Comparison of ENCODE assay signal across 23 mouse cellular contexts in genomic region chr1:189128706-189129105, GRCm38 (mm10).
"Had no signal": no experiment of that assay in that cellular context is flagged by ENCODE, and none has a peak within 500 bp of the region (broad histone marks: within the 10 kb centered on the region; RNA-seq: fewer than 3 reads in every experiment).

No protein-coding gene starts in this region.

- ATAC-seq: hindbrain, postnatal 0 days; intestine, embryonic 16.5 days had no signal

- H3K36me3 ChIP-seq: heart, embryonic 13.5 days; heart, embryonic 15.5 days; hindbrain, embryonic 13.5 days; kidney, embryonic 15.5 days; limb, embryonic 13.5 days; limb, embryonic 15.5 days had no signal

- H3K4me3 ChIP-seq: heart, adult 2 months; heart, embryonic 13.5 days; heart, embryonic 15.5 days; hindbrain, embryonic 13.5 days; kidney, embryonic 15.5 days; limb, embryonic 13.5 days; limb, embryonic 15.5 days had no signal

- H3K27ac ChIP-seq: heart, adult 2 months; heart, embryonic 13.5 days; heart, embryonic 15.5 days; hindbrain, embryonic 13.5 days; hindbrain, postnatal 0 days; kidney, embryonic 15.5 days; kidney, postnatal 0 days; limb, embryonic 13.5 days; limb, embryonic 15.5 days had no signal

- H3K4me1 ChIP-seq: heart, embryonic 13.5 days; heart, embryonic 15.5 days; kidney, embryonic 15.5 days; limb, embryonic 13.5 days; limb, embryonic 15.5 days had no signal

- H3K9ac ChIP-seq: heart, embryonic 13.5 days; heart, embryonic 15.5 days; hindbrain, embryonic 13.5 days; kidney, embryonic 15.5 days; limb, embryonic 13.5 days; limb, embryonic 15.5 days had no signal

- H3K27me3 ChIP-seq: heart, embryonic 13.5 days; heart, embryonic 15.5 days; kidney, embryonic 15.5 days; limb, embryonic 13.5 days; limb, embryonic 15.5 days had no signal

- H3K4me2 ChIP-seq: heart, embryonic 11.5 days; heart, embryonic 13.5 days; heart, embryonic 15.5 days; hindbrain, embryonic 13.5 days; kidney, embryonic 15.5 days; limb, embryonic 13.5 days; limb, embryonic 15.5 days had no signal

- H3K9me3 ChIP-seq: heart, embryonic 13.5 days; heart, embryonic 15.5 days; hindbrain, embryonic 13.5 days; kidney, embryonic 15.5 days; limb, embryonic 13.5 days; limb, embryonic 15.5 days had no signal

- DNase-seq: gastrocnemius, postnatal 14 days; gastrocnemius, postnatal 36 days; heart, adult 2 months; heart, postnatal 14 days; heart, postnatal 36 days; kidney, adult 11 months; kidney, adult 2 months; kidney, adult 9 months; kidney, postnatal 14 days; kidney, postnatal 36 days; layer of hippocampus, adult 9-11 months; layer of hippocampus, postnatal 36 days; left cerebral cortex, postnatal 4 days had no signal
